Mouse (Mus musculus) adrenal gland, postnatal 4 days (tissue): ENCODE measurements around the gene Gm904. TPM values are rescaled to one million over a fixed set of nuclear protein-coding genes. Genes with fewer than 3 reads are reported as not detected.
"Not testable (repeated sequence)": the region's sequence is repeated elsewhere in the genome, so short reads cannot be mapped to it uniquely, and the experiment has no call there.

Experiments used
- DNase-seq, 2 experiments: peaks; one replicate each; pipeline ENCODE4 v3.0.0; 2021 to 2022; ENCODE audit warnings: low spot score in 2 of 2, mixed read lengths in 2 of 2
- long read RNA-seq, 2 experiments: library from polyadenylated mRNA; stranded (forward); transcript quantifications; one replicate each; pipeline ENCODE4 v2.0.0; 2021
- microRNA-seq: library from miRNA; unstranded; fragments of <30 nt; microRNA quantifications from one replicate; pipeline ENCODE4 v1.2.0, GENCODE M21; 2021
- total RNA-seq, 2 experiments: library from RNA; stranded (reverse); gene quantifications; 2 replicates each; pipeline ENCODE4 v1.2.3; 2021

Gm904 gene
- total RNA-seq = not detected
- long read RNA-seq, experiment 1 = 0 reads
- long read RNA-seq, experiment 2 = 0 reads

- not testable (repeated sequence) for DNase-seq
Observed at GRCm38 (mm10) chr13:50642928-50643327, at the start of gene Gm904. TSS of gene Gm904 (plus strand) at chr13:50643228.

GRCm38 (mm10) chr13:50648771-50649170 is 5.7 kb downstream of the Gm904 start:
- not testable (repeated sequence) for DNase-seq

Small RNA genes within 50 kb of the gene (microRNA-seq; reads per million reads assigned to microRNA genes)
- gene Gm23952 (not detected), gene Mir683-2 (not detected)

Other genes starting within 250 kb of the Gm904 start
- 10 to 100 TPM; 23.2 to 28.0 TPM for gene Fbxw17, start 225.4 kb upstream of the Gm904 start, total RNA-seq
- gene Gm47429, start 199.3 kb upstream of the Gm904 start, total RNA-seq = not detected
- not detected for gene Nutm2, start 175.9 kb upstream of the Gm904 start, total RNA-seq
- not detected for gene Gm8765, start 55.1 kb downstream of the Gm904 start, total RNA-seq